Mouse (Mus musculus) midbrain, postnatal 0 days (tissue): Measurements from ENCODE around the gene Thrap3. TPM values are rescaled to one million over a fixed set of nuclear protein-coding genes. Genes with fewer than 3 reads are reported as not detected.

Experiments used
- ATAC-seq: fragments of 200-750 bp; cut with Nextera tagmentation; 2 replicates; pipeline ENCODE4 v1.8.0; 2017; ENCODE audit warnings: moderate number of reproducible peaks, mild to moderate bottlenecking, moderate TSS enrichment, moderate library complexity; ENCODE audit not compliant: low FRiP score
- DNase-seq: peaks from one replicate; pipeline ENCODE4 v3.0.0-alpha.2; 2015; ENCODE audit warnings: low spot score
- H3K27ac ChIP-seq: fragments of 300-500 bp; sonication (generic); 2 replicates; pipeline ENCODE4 v1.5.1; 2014; ENCODE audit warnings: low read depth, mild to moderate bottlenecking, low read length, mixed read lengths
- H3K27me3 ChIP-seq: fragments of 300-500 bp; sonication (generic); 2 replicates; pipeline ENCODE4 v1.6.1; 2014; ENCODE audit warnings: low read length, control low read depth, mixed read lengths; ENCODE audit not compliant: insufficient read depth
- H3K36me3 ChIP-seq: fragments of 300-500 bp; sonication (generic); 2 replicates; pipeline ENCODE4 v1.6.1; 2014; ENCODE audit warnings: low read length, control low read depth, mixed read lengths; ENCODE audit not compliant: insufficient read depth
- H3K4me1 ChIP-seq: fragments of 300-500 bp; sonication (generic); 2 replicates; pipeline ENCODE4 v1.6.1; 2014; ENCODE audit warnings: mild to moderate bottlenecking, control low read depth, antibody characterized with exemption, low read length, mixed read lengths; ENCODE audit not compliant: insufficient read depth
- H3K4me2 ChIP-seq: fragments of 300-500 bp; sonication (generic); 2 replicates; pipeline ENCODE4 v1.6.1; 2014; ENCODE audit warnings: low read depth, mild to moderate bottlenecking, low read length, mixed read lengths; ENCODE audit not compliant: poor library complexity, severe bottlenecking
- H3K4me3 ChIP-seq: fragments of 300-500 bp; sonication (generic); 2 replicates; pipeline ENCODE4 v1.5.1; 2014; ENCODE audit warnings: low read depth, mild to moderate bottlenecking, low read length, moderate library complexity
- H3K9ac ChIP-seq: fragments of 300-500 bp; sonication (generic); replicated peaks from 2 replicates; pipeline ENCODE4 v1.6.1; 2014; ENCODE audit warnings: mild to moderate bottlenecking, low read length, moderate library complexity, mixed read lengths; ENCODE audit not compliant: poor library complexity, severe bottlenecking
- H3K9me3 ChIP-seq: fragments of 300-500 bp; sonication (generic); 2 replicates; pipeline ENCODE4 v1.6.1; 2016; ENCODE audit warnings: low read length, control low read depth
- CTCF ChIP-seq: IDR thresholded peaks from 2 replicates; pipeline ENCODE4 v1.5.1; 2016; ENCODE audit warnings: antibody characterized with exemption, mild to moderate bottlenecking
- WGBS: fragments of 180-500 bp; shearing (Covaris S2); extraction: QIAGEN DNeasy Blood & Tissue Kit; methylation state at CpG from one replicate; pipeline ENCODE4 v1.1.7; 2014; 5-methylcytosine and 5-hydroxymethylcytosine counted together
- polyA plus RNA-seq: library from polyadenylated mRNA; unstranded; fragments of >200 nt; fragmentation: Nextera tagmentation; extraction: Ambion mirVana; gene quantifications from 2 replicates; pipeline ENCODE4 v1.2.1, GENCODE M21; 2015
- total RNA-seq: library from RNA; depleted of rRNA; stranded (reverse); fragments of >200 nt; gene quantifications from 2 replicates; pipeline ENCODE4 v1.2.3, GENCODE M21; 2014

Thrap3 gene
- total and polyA plus RNA-seq, 2 experiments from 2014 or later, result 94.8 to 162 TPM

DNA sequence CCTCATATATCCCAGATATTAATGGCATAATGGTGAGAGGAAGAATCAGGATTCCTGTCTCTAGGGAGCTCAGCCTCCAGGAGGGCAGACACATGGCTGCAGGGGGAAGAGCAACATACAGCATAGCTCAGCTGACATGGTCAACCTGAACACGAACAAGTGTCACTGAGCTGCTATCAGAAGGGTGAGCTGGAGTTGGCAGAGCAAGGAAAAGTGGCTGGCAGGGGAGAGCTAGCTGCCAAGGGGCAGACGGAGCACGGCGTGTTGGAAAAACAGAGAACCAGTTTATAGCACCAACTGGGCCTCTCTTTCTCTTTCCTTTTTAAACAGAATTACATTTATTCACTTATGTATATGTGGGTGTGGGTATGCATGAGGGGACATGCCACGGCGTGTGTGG lies 40.0 kb upstream of the Thrap3 start:
- ATAC-seq (no peak), DNase-seq (no peak)
- Histone ChIP-seq H3K27me3 (no peaks in the 10 kb centered on the region), H3K4me1 (0 out of 2 replicates have a peak, but pooled peaks cover 4% of the 10 kb centered on the region), H3K4me3 (no peak overlapping the region), H3K27ac (no peak overlapping the region), H3K9ac (no peak overlapping the region), H3K36me3 (peaks cover 41% of the 10 kb centered on the region), H3K4me2 (no peak overlapping the region), H3K9me3 (no peaks in the 10 kb centered on the region)
- WGBS, result 90% methylated on average over 6 of the region's 6 CpGs
- no peak for TF ChIP-seq CTCF

- peaks cover 46% of the 10 kb centered on the region for H3K36me3 ChIP-seq
- H3K4me3 ChIP-seq, result no peak overlapping the region
- H3K27ac ChIP-seq, result no peak overlapping the region
- no peak overlapping the region for H3K4me2 ChIP-seq
- 52% methylated on average over 9 of the region's 9 CpGs for WGBS
- DNase-seq (no peak), ATAC-seq (no peak)
- H3K4me1 ChIP-seq, result 0 out of 2 replicates have a peak, but pooled peaks cover 5% of the 10 kb centered on the region
- no peak for TF ChIP-seq CTCF
- no peaks in the 10 kb centered on the region for H3K9me3 ChIP-seq
- 0 out of 2 replicates have a peak overlapping the region, but pooled peaks have one; percentile 13 for H3K9ac ChIP-seq
- no peaks in the 10 kb centered on the region for H3K27me3 ChIP-seq
Measured at GRCm38 (mm10) chr4:126241956-126242355, 39.4 kb upstream of the Thrap3 start.

GRCm38 (mm10) chr4:126239862-126240475 lies 37.4 kb upstream of the Thrap3 start:
- no peak overlapping the region for H3K4me3 ChIP-seq
- H3K4me2 ChIP-seq, result no peak overlapping the region
- no peak overlapping the region for H3K9ac ChIP-seq
- no peaks in the 10 kb centered on the region for H3K27me3 ChIP-seq
- no peak for DNase-seq
- WGBS, result 91% methylated on average over 13 of the region's 13 CpGs
- no peak overlapping the region for H3K27ac ChIP-seq
- peaks cover 59% of the 10 kb centered on the region for H3K36me3 ChIP-seq
- no peak for TF ChIP-seq CTCF
- H3K9me3 ChIP-seq, result no peaks in the 10 kb centered on the region
- no peak for ATAC-seq
- H3K4me1 ChIP-seq, result 0 out of 2 replicates have a peak, but pooled peaks cover 5% of the 10 kb centered on the region

- H3K27me3 ChIP-seq, result no peaks in the 10 kb centered on the region
- WGBS, result 52% methylated on average over 5 of the region's 5 CpGs
- no peak for ATAC-seq
- H3K4me3 ChIP-seq, result no peak overlapping the region
- no peaks in the 10 kb centered on the region for H3K9me3 ChIP-seq
- no peak overlapping the region for H3K4me2 ChIP-seq
- TF ChIP-seq CTCF, result 0 out of 2 replicates have a peak, but pooled peaks have one; percentile 20
- no peak overlapping the region for H3K27ac ChIP-seq
- H3K4me1 ChIP-seq, result 0 out of 2 replicates have a peak, but pooled peaks cover 5% of the 10 kb centered on the region
- no peak overlapping the region for H3K9ac ChIP-seq
- DNase-seq, result no peak
- peaks cover 81% of the 10 kb centered on the region for H3K36me3 ChIP-seq
Measured at GRCm38 (mm10) chr4:126237721-126238242, 35.2 kb upstream of the Thrap3 start.

- no peak for TF ChIP-seq CTCF
- Histone ChIP-seq H3K36me3 (peaks cover 86% of the 10 kb centered on the region), H3K4me1 (0 out of 2 replicates have a peak, but pooled peaks cover 5% of the 10 kb centered on the region), H3K9me3 (no peaks in the 10 kb centered on the region), H3K27me3 (no peaks in the 10 kb centered on the region), H3K9ac (no peak overlapping the region), H3K27ac (no peak overlapping the region), H3K4me2 (no peak overlapping the region), H3K4me3 (no peak overlapping the region)
- no peak for ATAC-seq
- no peak for DNase-seq
- 60% methylated on average over 61 of the region's 63 CpGs for WGBS
Measured at GRCm38 (mm10) chr4:126236467-126237280, 34.1 kb upstream of the Thrap3 start.
